In the genomic region with DNA sequence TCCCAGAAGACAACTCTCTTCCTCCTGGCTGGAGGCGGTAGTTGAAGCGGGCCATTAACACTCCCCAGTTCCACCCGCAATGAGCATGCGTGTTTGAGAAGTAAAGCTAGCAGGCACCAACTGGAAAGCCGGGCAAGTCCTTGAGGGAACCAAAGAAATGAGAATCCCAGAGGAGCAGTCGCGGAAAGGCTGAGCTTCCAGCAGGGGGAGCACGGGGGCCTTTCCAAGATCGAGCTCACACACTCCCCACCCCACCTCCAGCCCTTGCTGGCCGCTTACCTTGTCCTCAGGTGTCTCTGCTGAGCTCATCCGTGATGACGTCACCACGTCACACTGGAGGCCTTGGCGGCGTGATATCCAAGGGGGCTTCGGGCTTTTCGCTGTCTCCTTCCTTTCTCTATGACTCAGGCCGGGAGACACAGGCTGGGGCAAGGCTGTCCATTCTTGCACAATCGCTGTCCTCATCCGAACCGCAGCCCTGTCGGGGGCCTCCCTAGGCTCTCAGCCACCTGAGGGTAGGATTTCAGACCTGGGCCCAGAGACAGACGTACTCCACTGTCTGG, we compare ENCODE assay signal across 9 mouse cellular contexts. TPM values are rescaled to one million over a fixed set of nuclear protein-coding genes. Genes with fewer than 3 reads are reported as not detected.
DNase-seq lines count a peak whose midpoint lies in the region; ATAC-seq lines count a peak whose summit lies in the region.
"Had no signal": no experiment of that assay in that cellular context is flagged by ENCODE, and none has a peak within 500 bp of the region (broad histone marks: within the 10 kb centered on the region; RNA-seq: fewer than 3 reads in every experiment).

A gene (minus strand): TSS at position 381 of the 563 bp plus-strand sequence.

- no peaks in the 10 kb centered on the region for H3K36me3 ChIP-seq in forebrain, embryonic 15.5 days
- H3K36me3 ChIP-seq in lung, embryonic 15.5 days: no peaks in the 10 kb centered on the region

- H3K9ac ChIP-seq in forebrain, embryonic 15.5 days (replicated peaks): peak within 1 kb of the TSS; percentile 46
- peak within 1 kb of the TSS; percentile 23; the same call in 1 of the 2 replicates for H3K9ac ChIP-seq in lung, embryonic 15.5 days

- intact Hi-C loops in heart, postnatal 14 days (cut with DNase I): loop anchor here (5.0 kb wide), 2 partner anchors 97 to 132 kb away; a partner anchor contains a TSS

- H3K27ac ChIP-seq in forebrain, embryonic 15.5 days (replicated peaks): 0 out of 2 replicates have a peak within 1 kb of the TSS, but pooled peaks have one; percentile 4
- H3K27ac ChIP-seq in lung, embryonic 15.5 days: peak within 1 kb of the TSS; percentile 94; the same call in 1 of the 2 replicates

- WGBS in forebrain, embryonic 15.5 days: 1% methylated on average over 23 of the region's 23 CpGs
- WGBS in lung, embryonic 15.5 days: 2% methylated on average over 23 of the region's 23 CpGs

- peak within 1 kb of the TSS; percentile 40 for H3K4me3 ChIP-seq in forebrain, embryonic 15.5 days
- peak within 1 kb of the TSS; percentile 32 for H3K4me3 ChIP-seq in lung, embryonic 15.5 days

- no peaks in the 10 kb centered on the region for H3K9me3 ChIP-seq in forebrain, embryonic 15.5 days
- no peaks in the 10 kb centered on the region for H3K9me3 ChIP-seq in lung, embryonic 15.5 days

- DNase-seq in MN1 (ENCODE audit: low spot score): peak; percentile 84
- DNase-seq in cerebellum, adult 11-12 months: peak; percentile 84
- peak; percentile 72 to 74 for DNase-seq in heart, postnatal 14 days
- DNase-seq in layer of hippocampus, adult 18-20 months (ENCODE audit: low spot score in 2 of 2): peak; percentile 45 to 78
- peak; percentile 49 for DNase-seq in ovary, postnatal 14 days (ENCODE audit: low spot score)
- peak; percentile 49 for DNase-seq in thymus, postnatal 25 days

- H3K4me1 ChIP-seq in forebrain, embryonic 15.5 days: peaks cover 13% of the 10 kb centered on the region
- H3K4me1 ChIP-seq in lung, embryonic 15.5 days: peaks cover 42% of the 10 kb centered on the region

- 0 out of 2 replicates have a peak, but pooled peaks have one; percentile 13 for ATAC-seq in forebrain, embryonic 15.5 days (replicated peaks)
- 0 out of 2 replicates have a peak, but pooled peaks have one; percentile 9 for ATAC-seq in lung, embryonic 15.5 days (ENCODE audit: borderline replicate concordance, extremely low read depth, low FRiP score, low TSS enrichment)

- H3K27me3 ChIP-seq in forebrain, embryonic 15.5 days: no peaks in the 10 kb centered on the region
- H3K27me3 ChIP-seq in lung, embryonic 15.5 days: no peaks in the 10 kb centered on the region

- H3K4me2 ChIP-seq in forebrain, embryonic 15.5 days (replicated peaks): peak within 1 kb of the TSS; percentile 79
- peak within 1 kb of the TSS; percentile 68 for H3K4me2 ChIP-seq in lung, embryonic 15.5 days

RNA-seq across cellular contexts. Expression of the gene that starts here (rescaled TPM):
- 2.2 and 2.7 TPM in 2 replicates for polyA plus RNA-seq in forebrain, embryonic 15.5 days (2015; fragmentation: Nextera tagmentation; extraction: Ambion mirVana)
- 1 to 10 TPM; 1.9 to 3.2 TPM for total RNA-seq in heart, postnatal 14 days (2021)
- 1 to 10 TPM; 2.5 to 5.2 TPM for total RNA-seq in layer of hippocampus, adult 18-20 months (2021)
- 19.3 and 24.1 TPM in 2 replicates for polyA plus RNA-seq in lung, embryonic 15.5 days (2015; fragmentation: Nextera tagmentation; extraction: Ambion mirVana)
- total RNA-seq: neutrophil, adult 5-6 weeks had no signal

Comparison
In these comparisons a context has a peak if more than half of its experiments do, and no peak if none do; other contexts are left out.
1. Peak in every context shown above with its lines: DNase-seq, ATAC-seq, H3K4me3 ChIP-seq and H3K27ac ChIP-seq.